Mouse (Mus musculus) lung, embryonic 15.5 days (tissue): ENCODE measurements around the gene Gpr143. TPM values are rescaled to one million over a fixed set of nuclear protein-coding genes. Genes with fewer than 3 reads are reported as not detected.
"Not testable (repeated sequence)": the region's sequence is repeated elsewhere in the genome, so short reads cannot be mapped to it uniquely, and the experiment has no call there.

ENCODE experiments used
- ATAC-seq: fragments of 200-750 bp; cut with Nextera tagmentation; 2 replicates; pipeline ENCODE4 v1.8.0; 2017; ENCODE audit warnings: moderate number of reproducible peaks, borderline replicate concordance; ENCODE audit not compliant: low FRiP score, low TSS enrichment; ENCODE audit errors: extremely low read depth
- H3K27ac ChIP-seq: fragments of 300-500 bp; sonication (generic); 2 replicates; pipeline ENCODE4 v1.5.1; 2015; ENCODE audit warnings: moderate library complexity, mild to moderate bottlenecking, inconsistent platforms
- H3K27me3 ChIP-seq: fragments of 300-500 bp; sonication (generic); 2 replicates; pipeline ENCODE4 v1.6.1; 2015; ENCODE audit warnings: inconsistent platforms
- H3K36me3 ChIP-seq: fragments of 300-500 bp; sonication (generic); 2 replicates; pipeline ENCODE4 v1.6.1; 2015; ENCODE audit warnings: inconsistent platforms
- H3K4me1 ChIP-seq: fragments of 300-500 bp; sonication (generic); 2 replicates; pipeline ENCODE4 v1.6.1; 2015; ENCODE audit warnings: inconsistent platforms
- H3K4me2 ChIP-seq: fragments of 300-500 bp; sonication (generic); 2 replicates; pipeline ENCODE4 v1.6.1; 2015; ENCODE audit warnings: inconsistent platforms, mild to moderate bottlenecking, moderate library complexity
- H3K4me3 ChIP-seq: fragments of 300-500 bp; sonication (generic); 2 replicates; pipeline ENCODE4 v1.5.1; 2015; ENCODE audit warnings: mild to moderate bottlenecking, inconsistent platforms
- H3K9ac ChIP-seq: fragments of 300-500 bp; sonication (generic); 2 replicates; pipeline ENCODE4 v1.6.1; 2015; ENCODE audit warnings: inconsistent platforms
- H3K9me3 ChIP-seq: fragments of 300-500 bp; sonication (generic); 2 replicates; pipeline ENCODE4 v1.6.1; 2016; ENCODE audit warnings: inconsistent platforms
- WGBS: fragments of 180-500 bp; shearing (Covaris S2); methylation state at CpG from one replicate; pipeline ENCODE4 v1.1.7; 2015; 5-methylcytosine and 5-hydroxymethylcytosine counted together
- polyA plus RNA-seq: library from polyadenylated mRNA; unstranded; fragments of >200 nt; fragmentation: Nextera tagmentation; extraction: Ambion mirVana; gene quantifications from 2 replicates; pipeline ENCODE4 v1.2.1, GENCODE M21; 2015

The Gpr143 gene
- polyA plus RNA-seq, 1 experiment from 2014 or later, result 0.34 TPM

DNA sequence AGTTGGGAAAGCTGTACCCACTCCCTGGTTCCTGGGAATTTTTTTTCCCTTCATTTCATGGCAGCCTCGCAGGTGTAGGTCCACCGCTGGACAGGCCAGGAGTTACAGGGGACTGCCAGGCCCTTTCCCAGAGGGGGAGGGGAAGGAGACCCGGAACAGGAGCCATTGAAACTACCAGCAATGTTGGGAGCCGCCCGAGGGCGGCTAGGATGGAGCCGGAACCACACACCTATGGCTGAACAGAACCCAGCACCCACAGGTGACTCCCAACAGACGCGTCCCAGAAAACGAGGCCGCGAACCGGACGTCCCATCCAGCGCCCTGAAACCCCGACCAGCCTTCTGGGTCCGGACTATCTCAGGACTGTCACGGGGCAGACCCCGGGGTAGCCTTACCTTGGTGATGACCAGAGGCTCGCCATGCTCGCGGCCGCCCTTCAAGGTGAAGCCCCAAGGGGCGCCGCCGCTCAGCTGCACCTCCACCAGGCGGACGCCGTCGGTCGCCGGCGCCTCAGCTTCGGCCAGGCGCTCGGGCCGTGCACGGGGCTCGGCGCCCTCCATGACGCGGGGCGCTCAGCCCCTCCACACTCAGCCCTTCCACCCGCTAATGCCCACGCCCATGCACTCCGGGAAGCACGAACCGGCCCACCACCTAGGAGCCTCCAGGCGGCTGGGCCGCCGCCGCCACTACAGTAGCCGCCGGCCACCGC lies 12.7 kb upstream of the Gpr143 start, which contains the start of gene Shroom2:
Shroom2 (minus strand) TSS at position 575 of the 709 bp plus-strand sequence.
- H3K9ac ChIP-seq, result peak within 1 kb of the TSS; percentile 62
- 14% methylated on average over 52 of the region's 55 CpGs for WGBS
- no peaks in the 10 kb centered on the region for H3K9me3 ChIP-seq
- 0 out of 2 replicates have a peak, but pooled peaks cover 3% of the 10 kb centered on the region for H3K4me1 ChIP-seq
- H3K4me3 ChIP-seq, result peak within 1 kb of the TSS; percentile 64
- H3K4me2 ChIP-seq, result peak within 1 kb of the TSS; percentile 56
- no peaks in the 10 kb centered on the region for H3K36me3 ChIP-seq
- ATAC-seq, result peak; percentile 77
- H3K27ac ChIP-seq, result peak within 1 kb of the TSS; percentile 86
- 0 out of 2 replicates have a peak, but pooled peaks cover 3% of the 10 kb centered on the region for H3K27me3 ChIP-seq

DNA sequence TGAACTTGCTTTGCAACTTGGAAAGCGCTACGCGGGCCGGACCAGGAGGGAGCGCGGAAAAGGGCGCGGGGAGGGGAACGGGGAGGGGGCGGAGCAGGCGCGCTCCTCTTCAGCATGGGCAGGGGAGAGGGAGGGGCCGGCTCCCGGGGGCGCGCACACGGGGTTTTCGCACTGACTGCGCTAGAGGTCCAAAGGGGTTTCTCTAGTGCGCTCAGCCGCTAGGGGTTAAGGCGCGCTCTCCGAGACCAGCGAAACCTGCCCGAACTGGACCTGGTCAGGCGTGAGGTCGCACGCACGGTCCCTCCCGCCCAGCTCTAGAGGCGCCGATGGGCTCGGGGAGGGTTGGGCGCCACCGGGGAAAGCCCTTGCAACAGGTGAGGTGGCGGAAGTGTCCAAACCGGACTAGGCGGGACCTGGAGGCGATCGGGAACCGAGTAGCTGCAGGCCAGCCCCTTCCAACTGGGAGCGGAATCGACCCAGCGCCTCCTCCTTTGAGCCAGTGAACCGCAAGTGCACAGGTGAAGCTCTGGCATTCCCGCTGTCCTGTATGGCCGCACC lies 12.0 kb upstream of the Gpr143 start:
- Histone ChIP-seq H3K4me1 (0 out of 2 replicates have a peak, but pooled peaks cover 3% of the 10 kb centered on the region), H3K9me3 (no peaks in the 10 kb centered on the region), H3K27ac (peak overlapping the region; percentile 86), H3K27me3 (0 out of 2 replicates have a peak, but pooled peaks cover 3% of the 10 kb centered on the region), H3K4me3 (peak overlapping the region; percentile 64), H3K9ac (peak overlapping the region; percentile 62), H3K36me3 (no peaks in the 10 kb centered on the region), H3K4me2 (peak overlapping the region; percentile 56)
- peak; percentile 97 for ATAC-seq
- 11% methylated on average over 41 of the region's 48 CpGs for WGBS

- ATAC-seq, result no peak
- Histone ChIP-seq H3K9me3 (no peaks in the 10 kb centered on the region), H3K27ac (peak overlapping the region; percentile 19; the same call in 1 of the 2 replicates), H3K9ac (no peak overlapping the region), H3K4me3 (no peak overlapping the region), H3K36me3 (no peaks in the 10 kb centered on the region), H3K4me1 (no peaks in the 10 kb centered on the region), H3K27me3 (peaks cover 5% of the 10 kb centered on the region), H3K4me2 (no peak overlapping the region)
- 77% methylated on average over 1 of the region's 1 CpGs for WGBS
These were observed 6.4 kb downstream of the Gpr143 start for GRCm38 (mm10) chrX:152788129-152788528.

DNA sequence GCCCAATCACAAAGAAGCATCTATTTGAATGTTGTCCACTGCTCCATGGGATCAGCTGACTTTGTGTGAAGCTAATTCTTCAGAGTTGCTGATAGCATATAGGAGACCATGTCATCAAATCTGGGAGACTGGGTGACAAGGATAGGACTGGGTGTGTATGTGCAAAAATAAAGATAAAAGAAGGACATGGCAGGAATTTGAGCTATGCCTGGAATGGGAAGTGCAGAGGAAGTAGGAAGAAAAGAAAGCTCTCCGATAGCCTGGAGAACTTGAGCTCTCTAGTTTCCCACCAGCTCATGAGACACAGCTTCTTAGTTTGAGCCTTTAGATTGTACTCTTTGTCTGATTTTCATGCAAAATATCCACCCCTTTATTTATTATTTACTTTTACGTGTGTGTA lies 6.9 kb downstream of the Gpr143 start:
- Histone ChIP-seq H3K4me1 (no peaks in the 10 kb centered on the region), H3K4me2 (no peak overlapping the region), H3K9me3 (no peaks in the 10 kb centered on the region), H3K9ac (no peak overlapping the region), H3K4me3 (no peak overlapping the region), H3K27ac (peak overlapping the region; percentile 19; the same call in 1 of the 2 replicates), H3K27me3 (peaks cover 5% of the 10 kb centered on the region), H3K36me3 (no peaks in the 10 kb centered on the region)
- ATAC-seq, result no peak
- WGBS, result 30% methylated on average over 2 of the region's 2 CpGs

DNA sequence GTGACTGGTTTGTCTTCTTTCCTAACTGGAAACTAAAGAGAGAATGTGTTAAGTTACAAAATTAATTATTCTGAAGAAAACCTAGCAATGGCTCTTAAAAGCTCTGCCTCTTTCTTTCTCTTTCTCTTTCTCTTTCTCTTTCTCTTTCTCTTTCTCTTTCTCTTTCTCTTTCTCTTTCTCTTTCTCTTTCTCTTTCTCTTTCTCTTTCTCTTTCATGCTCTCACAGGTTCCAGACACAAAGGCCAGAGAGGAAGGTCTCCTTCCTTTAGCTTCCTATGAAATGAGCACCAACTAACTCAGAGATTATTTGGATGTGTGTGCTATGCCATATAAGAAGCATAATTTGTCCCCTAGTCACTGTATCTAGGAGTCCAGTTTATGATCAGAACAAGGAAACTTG lies 23.6 kb downstream of the Gpr143 start:
- Histone ChIP-seq H3K4me1 (no peaks in the 10 kb centered on the region), H3K27ac (no peak overlapping the region), H3K9me3 (no peaks in the 10 kb centered on the region), H3K27me3 (no peaks in the 10 kb centered on the region), H3K9ac (no peak overlapping the region), H3K4me3 (no peak overlapping the region), H3K36me3 (no peaks in the 10 kb centered on the region), H3K4me2 (no peak overlapping the region)
- ATAC-seq, result no peak

- Histone ChIP-seq H3K9me3 (no peaks in the 10 kb centered on the region), H3K9ac (no peak overlapping the region), H3K4me3 (no peak overlapping the region), H3K36me3 (no peaks in the 10 kb centered on the region), H3K27me3 (no peaks in the 10 kb centered on the region), H3K27ac (no peak overlapping the region), H3K4me2 (no peak overlapping the region), H3K4me1 (no peaks in the 10 kb centered on the region)
- ATAC-seq, result no peak
- 56% methylated on average over 3 of the region's 3 CpGs for WGBS
These were observed 31.6 kb downstream of the Gpr143 start for GRCm38 (mm10) chrX:152813339-152813738.

- no peak overlapping the region for H3K27ac ChIP-seq
- ATAC-seq, result no peak
- H3K4me2 ChIP-seq, result no peak overlapping the region
- H3K4me1 ChIP-seq, result no peaks in the 10 kb centered on the region
- H3K27me3 ChIP-seq, result no peaks in the 10 kb centered on the region
- no peaks in the 10 kb centered on the region for H3K36me3 ChIP-seq
- no peaks in the 10 kb centered on the region for H3K9me3 ChIP-seq
- H3K4me3 ChIP-seq, result no peak overlapping the region
- H3K9ac ChIP-seq, result no peak overlapping the region
These were observed 37.3 kb downstream of the Gpr143 start for GRCm38 (mm10) chrX:152818996-152819395.

GRCm38 (mm10) chrX:152831003-152831550 lies 49.4 kb downstream of the Gpr143 start:
- H3K27me3 ChIP-seq, H3K9ac ChIP-seq, H3K36me3 ChIP-seq, H3K4me2 ChIP-seq, H3K4me3 ChIP-seq, H3K27ac ChIP-seq, H3K9me3 ChIP-seq, H3K4me1 ChIP-seq, ATAC-seq: not testable (repeated sequence)
- no CpG with 5 or more reads among the region's 1 CpGs for WGBS

GRCm38 (mm10) chrX:152834940-152835339 lies 53.2 kb downstream of the Gpr143 start:
- ATAC-seq, H3K9me3 ChIP-seq, H3K27me3 ChIP-seq, H3K4me3 ChIP-seq, H3K4me2 ChIP-seq, H3K27ac ChIP-seq, H3K9ac ChIP-seq, H3K4me1 ChIP-seq, H3K36me3 ChIP-seq: not testable (repeated sequence)
- 29% methylated on average over 5 of the region's 5 CpGs for WGBS

DNA sequence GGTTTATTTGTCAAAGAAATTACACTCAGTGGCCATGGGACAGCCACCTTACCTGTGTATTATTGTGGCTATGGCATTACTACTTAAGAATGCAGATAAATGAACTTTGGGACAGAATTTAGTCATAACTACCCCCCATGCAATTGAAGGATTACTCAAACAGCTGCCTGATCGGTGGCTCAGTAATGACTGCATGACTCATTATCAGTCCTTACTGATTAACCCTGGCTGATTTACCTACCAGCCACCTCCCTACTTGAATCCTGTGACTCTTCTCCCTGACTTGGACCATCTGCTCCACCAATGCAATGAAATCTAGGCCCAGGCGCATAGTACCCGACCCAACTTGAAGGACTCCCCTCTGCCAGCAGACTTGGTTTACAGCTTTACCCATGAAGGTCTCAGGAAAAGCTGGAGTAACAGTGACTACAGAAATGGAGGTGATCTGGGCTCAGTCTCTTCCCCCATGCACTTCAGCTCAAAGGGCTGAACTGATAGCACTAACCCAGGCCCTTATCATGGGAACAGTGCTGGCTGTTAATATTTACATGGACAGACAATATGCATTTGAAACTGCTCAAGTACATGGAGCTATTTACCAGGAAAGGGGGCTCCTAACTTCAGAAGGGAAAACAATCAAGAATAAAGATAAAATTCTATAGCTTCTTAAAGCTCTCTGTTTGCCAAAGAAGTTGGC lies 73.5 kb downstream of the Gpr143 start:
- no peak overlapping the region for H3K4me3 ChIP-seq
- H3K9ac ChIP-seq, result no peak overlapping the region
- no peaks in the 10 kb centered on the region for H3K27me3 ChIP-seq
- no peak for ATAC-seq
- H3K36me3 ChIP-seq, result no peaks in the 10 kb centered on the region
- H3K4me2 ChIP-seq, result no peak overlapping the region
- H3K27ac ChIP-seq, result no peak overlapping the region
- no peaks in the 10 kb centered on the region for H3K4me1 ChIP-seq
- no peaks in the 10 kb centered on the region for H3K9me3 ChIP-seq
- WGBS, result 79% methylated on average over 3 of the region's 3 CpGs
